Mouse (Mus musculus) ES-E14 (cell line): ENCODE data around the gene Rps8.

Experiments
- HCFC1 ChIP-seq: IDR thresholded peaks from 2 replicates; pipeline ENCODE4 v1.6.1; 2012; ENCODE audit warnings: low read length, inconsistent platforms, borderline replicate concordance; ENCODE audit not compliant: insufficient read depth
- MAFK ChIP-seq: IDR thresholded peaks from 2 replicates; pipeline ENCODE4 v1.6.1; 2014; ENCODE audit warnings: mild to moderate bottlenecking, low read depth, low read length, inconsistent platforms; ENCODE audit not compliant: insufficient read depth
- ZC3H11A ChIP-seq: IDR thresholded peaks from 2 replicates; pipeline ENCODE4 v1.6.1; 2012; ENCODE audit warnings: low read depth, mild to moderate bottlenecking, inconsistent platforms, low read length, borderline replicate concordance

DNA sequence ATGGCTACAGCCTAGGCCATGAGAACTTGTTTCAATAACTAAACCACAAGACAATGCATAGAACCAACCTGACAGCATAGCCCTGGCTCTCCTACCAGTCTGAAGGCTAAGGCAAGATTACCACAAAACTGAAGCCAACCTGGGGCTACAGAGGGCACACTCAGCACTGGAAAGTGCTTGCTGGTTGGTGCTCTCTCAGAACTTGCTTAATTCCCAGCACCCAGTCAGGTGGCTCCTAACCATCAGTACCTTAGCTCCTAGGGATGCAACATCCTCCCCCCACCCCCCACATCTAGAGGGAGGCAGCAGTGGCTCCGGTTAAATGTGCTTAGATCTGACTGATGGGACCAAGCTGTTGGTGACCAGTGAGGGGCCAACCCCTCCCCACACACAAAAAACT lies 4.6 kb downstream of the Rps8 start:
- TF ChIP-seq HCFC1 (no peak), MAFK (no peak), ZC3H11A (no peak)
